Mouse (Mus musculus) stomach, postnatal 0 days (tissue): ENCODE results near the gene Scyl2.
"Not testable (repeated sequence)": the region's sequence is repeated elsewhere in the genome, so short reads cannot be mapped to it uniquely, and the experiment has no call there.

Source experiments
- CTCF ChIP-seq: IDR thresholded peaks from 2 replicates; pipeline ENCODE4 v1.5.1; 2016; ENCODE audit warnings: antibody characterized with exemption, low read depth, mild to moderate bottlenecking, moderate library complexity
- EP300 ChIP-seq: optimal IDR thresholded peaks from 2 replicates; pipeline ENCODE3; 2016; ENCODE audit warnings: antibody characterized with exemption

- TF ChIP-seq EP300: not testable (repeated sequence)
- TF ChIP-seq CTCF: peak; percentile 18; the same call in 1 of the 2 replicates
Observed at GRCm38 (mm10) chr10:89696270-89696669, 10.2 kb upstream of the Scyl2 start.
